Mouse (Mus musculus) MEL (cell line): ENCODE results near the gene Tnfrsf4. TPM values are rescaled to one million over a fixed set of nuclear protein-coding genes. Genes with fewer than 3 reads are reported as not detected.

Source experiments
- DNase-seq: peaks from one replicate; pipeline ENCODE4 v3.0.0; 2011; ENCODE audit warnings: low read depth, low spot score
- H3K27ac ChIP-seq: 2 replicates; pipeline ENCODE4 v1.5.1; 2012; ENCODE audit warnings: low read depth, mild to moderate bottlenecking, control low read depth, low read length, moderate library complexity; ENCODE audit not compliant: control insufficient read depth
- H3K27me3 ChIP-seq, 2 experiments: fragments of 150-350 bp in 1 of 2; sonication (generic) in 1 of 2; 2 replicates each; pipeline ENCODE4 v1.6.1; 2012; ENCODE audit warnings: low read length in 2 of 2, mild to moderate bottlenecking in 2 of 2, improper control_type of control experiment in 1 of 2, moderate library complexity in 1 of 2; ENCODE audit not compliant: insufficient read depth in 2 of 2, control insufficient read depth in 1 of 2
- H3K36me3 ChIP-seq, 2 experiments: 2 replicates each; pipeline ENCODE4 v1.6.1; 2012 to 2014; ENCODE audit warnings: low read length in 2 of 2, improper control_type of control experiment in 1 of 2, inconsistent platforms in 1 of 2, mild to moderate bottlenecking in 1 of 2; ENCODE audit not compliant: insufficient read depth in 2 of 2, control insufficient read depth in 1 of 2
- H3K4me1 ChIP-seq, 2 experiments: fragments of 150-350 bp in 1 of 2; sonication (generic) in 1 of 2; 2 replicates each; pipeline ENCODE4 v1.6.1; 2012; ENCODE audit warnings: low read length in 2 of 2, improper control_type of control experiment in 1 of 2, mild to moderate bottlenecking in 1 of 2; ENCODE audit not compliant: insufficient read depth in 2 of 2, control insufficient read depth in 1 of 2
- H3K4me3 ChIP-seq, 2 experiments: fragments of 150-350 bp in 1 of 2; sonication (generic) in 1 of 2; 2 replicates each; pipeline ENCODE4 v1.5.1; 2012; ENCODE audit warnings: low read depth in 2 of 2, low read length in 2 of 2, mild to moderate bottlenecking in 2 of 2, moderate library complexity in 2 of 2, control low read depth in 1 of 2, improper control_type of control experiment in 1 of 2; ENCODE audit not compliant: control insufficient read depth in 1 of 2, insufficient read depth in 1 of 2
- H3K79me2 ChIP-seq: 2 replicates; pipeline ENCODE4 v1.6.1; 2012; ENCODE audit warnings: mild to moderate bottlenecking, low read length, moderate library complexity; ENCODE audit not compliant: control insufficient read depth, poor library complexity, insufficient read depth
- H3K9ac ChIP-seq: 2 replicates; pipeline ENCODE4 v1.6.1; 2012; ENCODE audit warnings: low read depth, mild to moderate bottlenecking, control low read depth, low read length, moderate library complexity; ENCODE audit not compliant: control insufficient read depth, poor library complexity, severe bottlenecking
- H3K9me3 ChIP-seq: fragments of 150-350 bp; sonication (generic); replicated peaks from 2 replicates; pipeline ENCODE4 v1.6.1; 2012; ENCODE audit warnings: mild to moderate bottlenecking, low read length, improper control_type of control experiment, moderate library complexity; ENCODE audit not compliant: insufficient read depth
- BHLHE40 ChIP-seq: IDR thresholded peaks from 2 replicates; pipeline ENCODE4 v1.6.1; 2012; ENCODE audit warnings: low read depth, mild to moderate bottlenecking, inconsistent platforms, low read length, improper control_type of control experiment, borderline replicate concordance
- CHD1 ChIP-seq: IDR thresholded peaks from 2 replicates; pipeline ENCODE4 v1.6.1; 2012; ENCODE audit warnings: low read depth, mild to moderate bottlenecking, inconsistent platforms, low read length, improper control_type of control experiment
- CHD2 ChIP-seq: IDR thresholded peaks from 2 replicates; pipeline ENCODE4 v1.6.1; 2011; ENCODE audit warnings: low read length, improper control_type of control experiment
- CTCF ChIP-seq, 3 experiments: IDR thresholded peaks in 2 of 3; conservative IDR thresholded peaks in 1 of 3; 2 replicates each; pipeline ENCODE4 v1.5.1; 2011 to 2012; ENCODE audit warnings: low read length in 3 of 3, low read depth in 2 of 3, mild to moderate bottlenecking in 2 of 3, improper control_type of control experiment in 1 of 3, inconsistent platforms in 1 of 3, mixed read lengths in 1 of 3, moderate library complexity in 1 of 3; ENCODE audit not compliant: control insufficient read depth in 1 of 3, insufficient read depth in 1 of 3, poor library complexity in 1 of 3, severe bottlenecking in 1 of 3
- ELF1 ChIP-seq: IDR thresholded peaks from 2 replicates; pipeline ENCODE4 v1.6.1; 2014; ENCODE audit warnings: low read depth, mild to moderate bottlenecking, inconsistent platforms, low read length, improper control_type of control experiment, moderate library complexity
- EP300 ChIP-seq, 2 experiments: IDR thresholded peaks; 2 replicates each; pipeline ENCODE4 v1.6.1; 2011; ENCODE audit warnings: improper control_type of control experiment in 2 of 2, low read length in 2 of 2, low read depth in 1 of 2, mild to moderate bottlenecking in 1 of 2
- HCFC1 ChIP-seq: IDR thresholded peaks from 2 replicates; pipeline ENCODE4 v1.6.1; 2012; ENCODE audit warnings: low read depth, mild to moderate bottlenecking, inconsistent platforms, low read length, improper control_type of control experiment, moderate library complexity
- MAX ChIP-seq: IDR thresholded peaks from 2 replicates; pipeline ENCODE4 v1.6.1; 2011; ENCODE audit warnings: low read length, improper control_type of control experiment
- MXI1 ChIP-seq: IDR thresholded peaks from 2 replicates; pipeline ENCODE4 v1.6.1; 2011; ENCODE audit warnings: mild to moderate bottlenecking, low read depth, low read length, improper control_type of control experiment
- MYB ChIP-seq: IDR thresholded peaks from 2 replicates; pipeline ENCODE4 v1.6.1; 2011; ENCODE audit warnings: mild to moderate bottlenecking, low read depth, low read length, improper control_type of control experiment
- MYC ChIP-seq: IDR thresholded peaks from 2 replicates; pipeline ENCODE4 v1.6.1; 2011; ENCODE audit warnings: low read depth, mild to moderate bottlenecking, low read length, improper control_type of control experiment, moderate library complexity
- POLR2A ChIP-seq, 2 experiments: IDR thresholded peaks; 2 replicates each; pipeline ENCODE4 v1.6.1; 2011 to 2012; ENCODE audit warnings: low read length in 2 of 2, mild to moderate bottlenecking in 2 of 2, control low read depth in 1 of 2, improper control_type of control experiment in 1 of 2, low read depth in 1 of 2, moderate library complexity in 1 of 2; ENCODE audit not compliant: control insufficient read depth in 1 of 2, insufficient read depth in 1 of 2, poor library complexity in 1 of 2
- RAD21 ChIP-seq: IDR thresholded peaks from 2 replicates; pipeline ENCODE4 v1.6.1; 2011; ENCODE audit warnings: mild to moderate bottlenecking, low read depth, low read length, improper control_type of control experiment
- SIN3A ChIP-seq: IDR thresholded peaks from 2 replicates; pipeline ENCODE4 v1.6.1; 2012; ENCODE audit warnings: low read length, improper control_type of control experiment, inconsistent platforms
- TAL1 ChIP-seq: IDR thresholded peaks from 2 replicates; pipeline ENCODE4 v1.6.1; 2012; ENCODE audit warnings: mild to moderate bottlenecking, inconsistent platforms, low read length, moderate library complexity, mixed read lengths
- TBP ChIP-seq: IDR thresholded peaks from 2 replicates; pipeline ENCODE4 v1.8.0; 2011; ENCODE audit warnings: low read depth, low read length, improper control_type of control experiment
- UBTF ChIP-seq: IDR thresholded peaks from 2 replicates; pipeline ENCODE4 v1.6.1; 2012; ENCODE audit warnings: low read depth, mild to moderate bottlenecking, inconsistent platforms, low read length, improper control_type of control experiment, moderate library complexity, borderline replicate concordance; ENCODE audit not compliant: insufficient read depth
- USF1 ChIP-seq: IDR thresholded peaks from 2 replicates; pipeline ENCODE4 v1.6.1; 2014; ENCODE audit warnings: low read depth, mild to moderate bottlenecking, inconsistent platforms, low read length, improper control_type of control experiment, moderate library complexity
- ZC3H11A ChIP-seq: IDR thresholded peaks from 2 replicates; pipeline ENCODE4 v1.6.1; 2012; ENCODE audit warnings: low read depth, mild to moderate bottlenecking, inconsistent platforms, low read length, improper control_type of control experiment
- ZNF384 ChIP-seq: IDR thresholded peaks from 2 replicates; pipeline ENCODE4 v1.6.1; 2012; ENCODE audit warnings: low read depth, mild to moderate bottlenecking, inconsistent platforms, low read length, improper control_type of control experiment
- polyA plus RNA-seq, 2 experiments: library from polyadenylated mRNA; stranded (reverse) in 1 of 2; unstranded in 1 of 2; fragments of >175 nt in 1 of 2; fragments of >200 nt in 1 of 2; gene quantifications; 2 replicates each; pipeline versions ENCODE4 v1.2.1 to v1.2.4; 2012; ENCODE audit warnings: low replicate concordance in 2 of 2, low read depth in 1 of 2; ENCODE audit not compliant: insufficient read length in 2 of 2, insufficient read depth in 1 of 2, missing spikeins in 1 of 2
- total RNA-seq: library from RNA; depleted of rRNA; stranded (reverse); fragments of 300-350 nt; gene quantifications from 2 replicates; pipeline ENCODE4 v1.2.3, GENCODE M21; 2012

Tnfrsf4 gene
- total and polyA plus RNA-seq, 3 experiments: 1.6 to 2.7 TPM; not detected in 1

- DNase-seq: no peak
- Histone ChIP-seq H3K27me3 (no peaks in the 10 kb centered on the region), H3K4me1 (peaks cover 16 to 37% of the 10 kb centered on the region in 2 experiments), H3K27ac (no peak overlapping the region), H3K9me3 (no peaks in the 10 kb centered on the region), H3K36me3 (peaks cover 0 to 21% of the 10 kb centered on the region in 2 experiments; a peak in 2 of 4 replicates), H3K9ac (no peak overlapping the region), H3K4me3 (no peak overlapping the region), H3K79me2 (no peaks in the 10 kb centered on the region)
- TF ChIP-seq TAL1: no peak
- no peak for TF ChIP-seq TBP
- TF ChIP-seq MAX: no peak
- no peak for TF ChIP-seq ZC3H11A
- TF ChIP-seq ZNF384: no peak
These were observed 17.0 kb downstream of the Tnfrsf4 start for GRCm38 (mm10) chr4:156030651-156031118.

GRCm38 (mm10) chr4:156031255-156031592 lies 17.6 kb downstream of the Tnfrsf4 start:
- peaks cover 14 to 32% of the 10 kb centered on the region in 2 experiments for H3K4me1 ChIP-seq
- peak overlapping the region; percentile 40 for H3K9ac ChIP-seq
- no peaks in the 10 kb centered on the region for H3K27me3 ChIP-seq
- DNase-seq: no peak
- no peak overlapping the region; the same call in 1 of the 2 replicates for H3K27ac ChIP-seq
- peaks cover 0 to 19% of the 10 kb centered on the region in 2 experiments; a peak in 2 of 4 replicates for H3K36me3 ChIP-seq
- no peaks in the 10 kb centered on the region for H3K79me2 ChIP-seq
- H3K9me3 ChIP-seq: no peaks in the 10 kb centered on the region
- no peak for TF ChIP-seq BHLHE40
- no peak for TF ChIP-seq CHD1
- TF ChIP-seq CHD2: no peak
- no peak for TF ChIP-seq CTCF (IDR thresholded peaks at IDR 0.05 in 2 of 3, conservative IDR thresholded peaks at IDR 0.05 in 1 of 3; ENCODE audit: control insufficient read depth in 1 of 3, insufficient read depth in 1 of 3, low read depth in 2 of 3, low read length in 3 of 3, poor library complexity in 1 of 3, severe bottlenecking in 1 of 3)
- no peak for TF ChIP-seq MYC
- no peak for TF ChIP-seq RAD21
- no peak for TF ChIP-seq HCFC1
- no peak for TF ChIP-seq MXI1
- TF ChIP-seq POLR2A (IDR thresholded peaks at IDR 0.05; ENCODE audit: control insufficient read depth in 1 of 2, insufficient read depth in 1 of 2, low read depth in 1 of 2, low read length in 2 of 2, poor library complexity in 1 of 2): no peak
- TF ChIP-seq SIN3A: no peak
- TF ChIP-seq ELF1: no peak
- no peak for TF ChIP-seq MYB
- TF ChIP-seq USF1: no peak
- TF ChIP-seq TBP: no peak
- no peak for TF ChIP-seq EP300 (IDR thresholded peaks at IDR 0.05; ENCODE audit: low read depth in 1 of 2, low read length in 2 of 2)
- no peak for TF ChIP-seq UBTF
- TF ChIP-seq ZNF384: no peak
- H3K4me3 ChIP-seq: no peak overlapping the region
